Mouse (Mus musculus): ENCODE results near the gene Hs3st3a1. TPM values are rescaled to one million over a fixed set of nuclear protein-coding genes. Genes with fewer than 3 reads are reported as not detected.

Hs3st3a1 gene
- total and polyA plus RNA-seq, 3 experiments, result 0.31 to 0.45 (median 0.35) TPM

DNA sequence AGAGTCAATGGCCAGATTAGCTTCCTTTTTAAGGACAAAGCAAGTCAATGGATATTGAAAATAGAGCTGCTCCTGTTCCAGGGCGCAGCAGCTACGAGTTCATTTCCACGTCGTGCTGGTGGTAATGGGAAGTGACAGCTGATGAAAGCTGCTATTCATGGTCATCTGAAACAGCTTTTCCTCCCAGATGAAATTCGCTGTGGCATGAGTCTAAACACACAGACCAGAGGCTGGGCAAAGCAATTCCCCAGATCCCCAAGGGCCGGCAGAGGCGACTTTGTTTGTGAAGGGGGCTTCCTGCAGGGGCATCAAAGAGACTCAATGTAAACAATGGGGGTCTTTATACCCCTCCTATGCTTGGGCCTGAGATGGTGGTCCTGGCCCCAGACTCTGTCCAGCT lies 114.2 kb downstream of the Hs3st3a1 start:
- Histone ChIP-seq H3K4me3 (no peak overlapping the region), H3K4me1 (ENCODE audit: control insufficient read depth, insufficient read depth, low read length) (no peaks in the 10 kb centered on the region), H3K27ac (no peak overlapping the region), H3K79me2 (replicated peaks; ENCODE audit: control insufficient read depth, insufficient read depth, low read length) (no peaks in the 10 kb centered on the region), H3K27me3 (ENCODE audit: control insufficient read depth, insufficient read depth, low read length) (no peaks in the 10 kb centered on the region), H3K9ac (ENCODE audit: low read depth, low read length) (no peak overlapping the region), H3K36me3 (ENCODE audit: control insufficient read depth, insufficient read depth, low read length) (no peaks in the 10 kb centered on the region)
- WGBS, result 50% methylated on average over 7 of the region's 7 CpGs
- TF ChIP-seq EP300 (IDR thresholded peaks at IDR 0.05; ENCODE audit: insufficient read depth, low read depth, low read length) (no peak), POLR2A (IDR thresholded peaks at IDR 0.05; ENCODE audit: insufficient read depth, low read depth, low read length) (no peak), CTCF (IDR thresholded peaks at IDR 0.05) (no peak)
- intact Hi-C loops (cut with DNase I), result no loop called here
- no peak for DNase-seq

DNA sequence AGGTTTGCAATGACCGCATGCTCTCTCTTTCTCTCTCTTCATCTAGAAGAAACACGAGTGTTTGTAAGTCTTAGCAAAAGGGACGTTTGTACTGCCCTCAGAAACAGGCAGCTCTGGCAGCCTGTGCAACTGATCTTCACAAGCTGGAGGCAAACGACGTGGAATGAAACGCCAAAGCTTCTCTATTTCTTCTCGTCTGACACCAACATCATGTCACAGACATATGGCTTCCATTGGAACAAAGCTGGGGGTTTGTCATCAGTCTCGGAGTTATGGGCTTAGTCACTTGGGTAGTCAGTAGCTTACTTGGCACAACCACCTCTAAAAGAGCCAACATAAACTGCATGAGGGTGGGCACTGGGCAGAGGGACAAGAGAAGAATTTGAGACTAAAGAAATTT lies 114.8 kb downstream of the Hs3st3a1 start:
- no peak overlapping the region for H3K4me3 ChIP-seq
- 69% methylated on average over 8 of the region's 8 CpGs for WGBS
- DNase-seq, result no peak
- TF ChIP-seq EP300 (IDR thresholded peaks at IDR 0.05; ENCODE audit: insufficient read depth, low read depth, low read length) (no peak), POLR2A (IDR thresholded peaks at IDR 0.05; ENCODE audit: insufficient read depth, low read depth, low read length) (no peak), CTCF (IDR thresholded peaks at IDR 0.05) (no peak)
- no peak overlapping the region for H3K9ac ChIP-seq (ENCODE audit: low read depth, low read length)
- intact Hi-C loops (cut with DNase I), result no loop called here
- no peaks in the 10 kb centered on the region for H3K27me3 ChIP-seq (ENCODE audit: control insufficient read depth, insufficient read depth, low read length)
- H3K36me3 ChIP-seq (ENCODE audit: control insufficient read depth, insufficient read depth, low read length), result no peaks in the 10 kb centered on the region
- no peaks in the 10 kb centered on the region for H3K4me1 ChIP-seq (ENCODE audit: control insufficient read depth, insufficient read depth, low read length)
- no peak overlapping the region for H3K27ac ChIP-seq
- no peaks in the 10 kb centered on the region for H3K79me2 ChIP-seq (replicated peaks; ENCODE audit: control insufficient read depth, insufficient read depth, low read length)

DNA sequence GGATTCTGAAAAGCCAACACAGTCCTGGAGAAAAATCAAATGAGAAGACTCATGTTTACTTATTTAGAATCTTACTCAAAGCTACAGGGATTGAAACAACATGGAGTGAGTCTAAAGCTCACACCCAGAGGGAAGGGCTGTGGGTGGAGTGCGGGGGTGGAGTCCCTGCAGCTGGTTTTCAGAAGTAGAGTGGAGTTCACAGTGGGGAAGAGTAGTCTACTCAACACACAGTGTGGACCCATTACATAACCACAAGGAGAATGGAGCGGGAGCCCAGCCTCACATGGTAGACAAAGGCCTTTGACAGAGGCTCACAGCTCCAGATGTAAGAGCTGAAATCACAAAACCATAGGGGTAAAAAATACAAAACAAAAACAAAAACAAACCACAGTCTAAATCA lies 123.2 kb downstream of the Hs3st3a1 start:
- 89% methylated on average over 2 of the region's 2 CpGs for WGBS
- no peaks in the 10 kb centered on the region for H3K36me3 ChIP-seq (ENCODE audit: control insufficient read depth, insufficient read depth, low read length)
- H3K79me2 ChIP-seq (replicated peaks; ENCODE audit: control insufficient read depth, insufficient read depth, low read length), result no peaks in the 10 kb centered on the region
- DNase-seq, result no peak
- TF ChIP-seq POLR2A (IDR thresholded peaks at IDR 0.05; ENCODE audit: insufficient read depth, low read depth, low read length) (no peak), EP300 (IDR thresholded peaks at IDR 0.05; ENCODE audit: insufficient read depth, low read depth, low read length) (no peak), CTCF (IDR thresholded peaks at IDR 0.05) (no peak)
- intact Hi-C loops (cut with DNase I), result no loop called here
- no peaks in the 10 kb centered on the region; the same call in none of the 2 replicates for H3K4me1 ChIP-seq (ENCODE audit: control insufficient read depth, insufficient read depth, low read length)
- no peak overlapping the region for H3K4me3 ChIP-seq
- no peak overlapping the region for H3K9ac ChIP-seq (ENCODE audit: low read depth, low read length)
- peaks cover 2% of the 10 kb centered on the region; the same call in 1 of the 2 replicates for H3K27me3 ChIP-seq (ENCODE audit: control insufficient read depth, insufficient read depth, low read length)
- H3K27ac ChIP-seq, result no peak overlapping the region

DNA sequence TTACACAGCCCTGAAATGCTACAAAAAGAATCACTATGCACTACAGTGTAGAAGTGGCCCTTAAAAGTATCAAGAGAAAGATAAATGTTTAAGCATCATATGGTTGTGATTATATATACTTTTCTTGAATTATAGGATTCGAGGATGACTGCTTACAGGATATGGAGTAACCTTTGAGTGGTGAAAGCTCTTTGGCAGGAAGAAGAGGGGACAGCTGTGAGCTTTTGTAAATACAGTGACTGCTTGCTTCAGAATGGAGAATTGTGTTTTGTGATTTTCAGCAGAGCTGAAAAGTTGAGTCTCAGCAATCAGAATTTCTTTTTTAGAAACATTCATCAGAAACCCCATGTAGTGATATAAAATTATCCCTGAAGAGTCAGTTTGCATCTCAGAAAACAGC lies 124.3 kb downstream of the Hs3st3a1 start:
- H3K4me1 ChIP-seq (ENCODE audit: control insufficient read depth, insufficient read depth, low read length), result no peaks in the 10 kb centered on the region; the same call in none of the 2 replicates
- no peak overlapping the region for H3K9ac ChIP-seq (ENCODE audit: low read depth, low read length)
- H3K36me3 ChIP-seq (ENCODE audit: control insufficient read depth, insufficient read depth, low read length), result no peaks in the 10 kb centered on the region
- 60% methylated on average over 1 of the region's 1 CpGs for WGBS
- no peak overlapping the region for H3K4me3 ChIP-seq
- H3K27ac ChIP-seq, result no peak overlapping the region; the same call in 1 of the 2 replicates
- intact Hi-C loops (cut with DNase I), result no loop called here
- TF ChIP-seq POLR2A (IDR thresholded peaks at IDR 0.05; ENCODE audit: insufficient read depth, low read depth, low read length), result no peak
- no peak for TF ChIP-seq CTCF (IDR thresholded peaks at IDR 0.05)
- TF ChIP-seq EP300 (IDR thresholded peaks at IDR 0.05; ENCODE audit: insufficient read depth, low read depth, low read length), result no peak
- H3K79me2 ChIP-seq (replicated peaks; ENCODE audit: control insufficient read depth, insufficient read depth, low read length), result no peaks in the 10 kb centered on the region
- DNase-seq, result no peak
- peaks cover 2% of the 10 kb centered on the region; the same call in 1 of the 2 replicates for H3K27me3 ChIP-seq (ENCODE audit: control insufficient read depth, insufficient read depth, low read length)

DNA sequence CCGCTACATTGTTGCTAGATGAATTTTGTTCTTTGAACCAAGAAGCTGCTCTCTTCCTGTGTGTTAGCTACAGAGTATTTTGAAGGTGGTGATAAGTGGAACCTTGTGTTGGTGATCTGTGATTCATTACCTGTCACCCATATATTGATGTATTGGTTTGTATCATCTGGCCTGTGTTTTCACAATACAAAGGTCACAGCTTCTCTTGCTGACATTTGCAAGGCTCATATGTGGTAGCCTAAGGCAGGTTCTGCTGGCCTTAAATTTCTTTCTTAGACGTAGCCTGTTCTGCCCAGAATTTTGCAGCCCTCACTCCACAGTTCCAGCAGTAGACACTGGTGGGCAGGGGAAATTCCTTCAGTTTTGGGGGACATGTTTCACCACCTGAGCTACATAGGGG lies 125.3 kb downstream of the Hs3st3a1 start:
- no peak overlapping the region for H3K4me3 ChIP-seq
- DNase-seq, result no peak
- no peak overlapping the region for H3K27ac ChIP-seq
- no peaks in the 10 kb centered on the region for H3K79me2 ChIP-seq (replicated peaks; ENCODE audit: control insufficient read depth, insufficient read depth, low read length)
- no peaks in the 10 kb centered on the region for H3K36me3 ChIP-seq (ENCODE audit: control insufficient read depth, insufficient read depth, low read length)
- no peak overlapping the region for H3K9ac ChIP-seq (ENCODE audit: low read depth, low read length)
- intact Hi-C loops (cut with DNase I), result no loop called here
- no peak for TF ChIP-seq POLR2A (IDR thresholded peaks at IDR 0.05; ENCODE audit: insufficient read depth, low read depth, low read length)
- no peak for TF ChIP-seq EP300 (IDR thresholded peaks at IDR 0.05; ENCODE audit: insufficient read depth, low read depth, low read length)
- no peak for TF ChIP-seq CTCF (IDR thresholded peaks at IDR 0.05)
- WGBS, result 84% methylated on average over 2 of the region's 2 CpGs
- H3K27me3 ChIP-seq (ENCODE audit: control insufficient read depth, insufficient read depth, low read length), result peaks cover 2% of the 10 kb centered on the region; the same call in 1 of the 2 replicates
- no peaks in the 10 kb centered on the region; the same call in none of the 2 replicates for H3K4me1 ChIP-seq (ENCODE audit: control insufficient read depth, insufficient read depth, low read length)

DNA sequence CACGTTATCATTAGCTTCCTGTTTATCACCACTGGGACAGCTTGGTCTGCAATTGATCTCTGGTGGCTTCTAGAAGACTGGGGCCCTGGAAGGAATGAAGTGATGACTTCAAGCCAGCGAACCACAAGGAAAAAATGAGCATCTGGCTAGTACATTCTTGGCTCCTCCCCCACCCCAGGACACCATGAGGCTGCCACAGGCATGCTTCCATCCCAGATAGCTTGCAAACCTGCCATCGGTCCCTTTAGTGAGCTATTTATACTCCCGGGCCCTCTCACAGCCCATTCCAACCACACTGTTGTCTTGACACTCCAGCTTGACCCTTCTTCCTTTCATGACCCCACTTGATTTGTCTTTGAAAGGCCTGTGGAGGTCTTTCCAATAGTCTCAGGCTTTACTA lies 127.6 kb downstream of the Hs3st3a1 start:
- no peak overlapping the region for H3K9ac ChIP-seq (ENCODE audit: low read depth, low read length)
- H3K27me3 ChIP-seq (ENCODE audit: control insufficient read depth, insufficient read depth, low read length), result peaks cover 2% of the 10 kb centered on the region; the same call in 1 of the 2 replicates
- H3K4me1 ChIP-seq (ENCODE audit: control insufficient read depth, insufficient read depth, low read length), result no peaks in the 10 kb centered on the region; the same call in none of the 2 replicates
- H3K27ac ChIP-seq, result no peak overlapping the region
- no peaks in the 10 kb centered on the region for H3K36me3 ChIP-seq (ENCODE audit: control insufficient read depth, insufficient read depth, low read length)
- H3K4me3 ChIP-seq, result no peak overlapping the region
- intact Hi-C loops (cut with DNase I), result no loop called here
- no peak for DNase-seq
- H3K79me2 ChIP-seq (replicated peaks; ENCODE audit: control insufficient read depth, insufficient read depth, low read length), result no peaks in the 10 kb centered on the region
- no peak for TF ChIP-seq POLR2A (IDR thresholded peaks at IDR 0.05; ENCODE audit: insufficient read depth, low read depth, low read length)
- no peak for TF ChIP-seq CTCF (IDR thresholded peaks at IDR 0.05)
- TF ChIP-seq EP300 (IDR thresholded peaks at IDR 0.05; ENCODE audit: insufficient read depth, low read depth, low read length), result no peak
- WGBS, result 15% methylated on average over 4 of the region's 4 CpGs

Other genes with a start within 250 kb of the Hs3st3a1 start
- under 1 TPM in 1 of 2 experiments, not detected in 1; 0.20 TPM for gene F930015N05Rik, start 1.3 kb downstream of the Hs3st3a1 start, total RNA-seq (2021)
- gene F930015N05Rik, start 1.3 kb downstream of the Hs3st3a1 start, polyA plus RNA-seq (2012; rRNA removed), result 0.20 TPM in 1 of 2 replicates, not detected in the other